Mouse (Mus musculus) embryonic facial prominence, embryonic 12.5 days (tissue): ENCODE data around the gene Slc6a4. TPM values are rescaled to one million over a fixed set of nuclear protein-coding genes. Genes with fewer than 3 reads are reported as not detected.
A peak's percentile ranks its signal among the peaks of the same experiment; 100 is the strongest.

Source experiments
- ATAC-seq: fragments of 200-750 bp; cut with Nextera tagmentation; 2 replicates; pipeline ENCODE4 v1.8.0; 2017; ENCODE audit not compliant: insufficient number of reproducible peaks, insufficient read depth, low FRiP score, low TSS enrichment
- H3K27ac ChIP-seq: fragments of 300-500 bp; sonication (generic); 2 replicates; pipeline ENCODE4 v1.5.1; 2016; ENCODE audit warnings: mild to moderate bottlenecking
- H3K27me3 ChIP-seq: fragments of 300-500 bp; sonication (generic); 2 replicates; pipeline ENCODE4 v1.6.1; 2016; ENCODE audit warnings: mild to moderate bottlenecking, moderate library complexity
- H3K36me3 ChIP-seq: fragments of 300-500 bp; sonication (generic); 2 replicates; pipeline ENCODE4 v1.6.1; 2016; ENCODE audit warnings: mild to moderate bottlenecking
- H3K4me1 ChIP-seq: fragments of 300-500 bp; sonication (generic); 2 replicates; pipeline ENCODE4 v1.6.1; 2016
- H3K4me2 ChIP-seq: fragments of 300-500 bp; sonication (generic); replicated peaks from 2 replicates; pipeline ENCODE4 v1.6.1; 2016; ENCODE audit warnings: mild to moderate bottlenecking, moderate library complexity
- H3K4me3 ChIP-seq: fragments of 300-500 bp; sonication (generic); 2 replicates; pipeline ENCODE4 v1.5.1; 2016; ENCODE audit warnings: mild to moderate bottlenecking
- H3K9ac ChIP-seq: fragments of 300-500 bp; sonication (generic); 2 replicates; pipeline ENCODE4 v1.6.1; 2016; ENCODE audit warnings: mild to moderate bottlenecking, moderate library complexity
- H3K9me3 ChIP-seq: fragments of 300-500 bp; sonication (generic); 2 replicates; pipeline ENCODE4 v1.6.1; 2016; ENCODE audit warnings: mild to moderate bottlenecking, moderate library complexity
- WGBS: fragments of 180-500 bp; shearing (Covaris S2); methylation state at CpG from one replicate; pipeline ENCODE4 v1.1.7; 2016; 5-methylcytosine and 5-hydroxymethylcytosine counted together
- microRNA counts: library from miRNA; unstranded; fragments of <30 nt; microRNA quantifications from one replicate; lab custom pipeline; 2017
- microRNA-seq: library from miRNA; unstranded; fragments of <30 nt; microRNA quantifications from one replicate; pipeline ENCODE4, GENCODE M21; 2017
- polyA plus RNA-seq: library from polyadenylated mRNA; unstranded; fragments of >200 nt; fragmentation: Nextera tagmentation; extraction: Ambion mirVana; gene quantifications from 2 replicates; pipeline ENCODE4 v1.2.1, GENCODE M21; 2016

Slc6a4 gene
- polyA plus RNA-seq, 1 experiment from 2014 or later = 0.75 TPM

DNA sequence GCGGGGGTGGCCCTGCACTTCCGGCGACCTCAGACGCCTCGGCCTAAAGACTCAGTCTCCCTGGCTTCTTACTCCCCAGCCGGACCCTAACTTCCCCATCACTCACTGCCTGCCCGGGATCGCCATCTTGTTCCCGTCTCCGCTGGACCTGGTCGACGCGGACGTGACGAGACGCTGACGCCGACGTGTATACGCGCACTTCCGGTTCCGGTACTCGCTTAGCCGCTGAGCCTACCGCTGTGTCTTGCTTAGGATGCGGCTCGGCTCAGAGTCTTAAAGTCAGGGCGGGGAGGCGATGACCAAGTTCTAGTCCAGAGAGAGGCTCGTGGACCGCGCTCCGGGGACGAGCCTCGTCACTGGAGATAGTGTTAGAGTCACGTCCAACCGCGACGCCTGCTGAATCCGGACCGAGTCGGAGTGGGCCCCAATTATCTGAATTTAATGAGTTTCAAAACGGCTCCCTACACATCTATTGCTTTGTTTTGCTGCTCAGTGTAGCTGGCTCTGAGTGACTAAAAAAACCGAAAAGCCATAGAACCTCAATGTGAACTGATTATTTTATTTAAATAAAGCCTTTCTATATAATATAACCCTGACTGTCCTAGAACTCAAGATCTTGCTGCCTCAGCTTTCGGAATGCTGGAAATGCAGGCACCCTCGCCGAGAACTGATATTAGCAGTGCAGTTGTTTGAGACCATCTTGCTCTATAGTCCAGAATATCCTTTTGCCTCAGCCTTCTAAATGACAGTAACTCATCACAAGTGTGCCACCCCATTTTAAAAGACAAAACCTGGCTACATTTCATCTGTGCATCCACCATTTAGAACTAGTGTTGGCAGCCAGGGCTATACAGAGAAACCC is 80.1 kb downstream of the Slc6a4 start, which contains the start of gene Nsrp1:
Nsrp1 (minus strand) TSS at position 163 of the 862 bp plus-strand sequence.
- Histone ChIP-seq H3K4me2 (peak within 1 kb of the TSS; percentile 90), H3K4me1 (no peaks in the 10 kb centered on the region), H3K9ac (peak within 1 kb of the TSS; percentile 86), H3K27ac (peak within 1 kb of the TSS; percentile 91), H3K9me3 (no peaks in the 10 kb centered on the region), H3K36me3 (peaks cover 22% of the 10 kb centered on the region), H3K4me3 (peak within 1 kb of the TSS; percentile 70), H3K27me3 (0 out of 2 replicates have a peak, but pooled peaks cover 3% of the 10 kb centered on the region)
- peak; percentile 93 for ATAC-seq
- whole genome bisulfite sequencing = 5% methylated on average over 48 of the region's 48 CpGs

DNA sequence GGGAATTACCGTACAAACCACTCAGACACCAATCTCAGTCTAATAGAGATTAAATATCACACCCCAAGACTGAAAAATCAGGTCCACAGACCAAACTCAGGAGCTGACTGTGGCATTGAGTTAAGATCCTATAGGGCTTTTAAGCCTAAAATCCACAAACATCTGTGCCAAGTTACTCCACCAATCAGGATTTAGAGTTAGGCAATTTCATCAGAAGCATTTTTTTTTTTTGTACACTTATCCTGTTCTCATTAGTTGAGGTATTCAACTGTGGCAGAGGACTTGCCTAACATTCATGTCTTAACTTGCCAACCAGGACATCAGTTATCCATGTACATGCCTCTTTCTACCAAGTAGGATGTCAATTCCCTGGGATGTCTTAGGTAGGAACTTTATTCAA is 81.0 kb downstream of the Slc6a4 start:
- H3K36me3 ChIP-seq = peaks cover 14% of the 10 kb centered on the region
- H3K4me3 ChIP-seq = no peak overlapping the region
- no peak overlapping the region for H3K4me2 ChIP-seq
- 95% methylated on average over 1 of the region's 1 CpGs for WGBS
- H3K4me1 ChIP-seq = no peaks in the 10 kb centered on the region
- no peaks in the 10 kb centered on the region for H3K9me3 ChIP-seq
- ATAC-seq = no peak
- no peak overlapping the region for H3K9ac ChIP-seq
- no peak overlapping the region for H3K27ac ChIP-seq
- 0 out of 2 replicates have a peak, but pooled peaks cover 3% of the 10 kb centered on the region for H3K27me3 ChIP-seq

MicroRNAs within 50 kb of the gene (microRNA counts, 519-probe panel; counts per million panel counts)
- microRNA mmu-miR-423-3p (lab: Ali Mortazavi, UCI) = 4,504 counts per million, percentile 82 among the panel's probes with 10 or more counts
- 3,665 counts per million, percentile 74 among the panel's probes with 10 or more counts for microRNA mmu-miR-423-5p (lab: Ali Mortazavi, UCI)

Small RNAs within 50 kb of the gene (microRNA-seq; reads per million reads assigned to microRNA genes)
- gene Mir423 = 4,817 reads per million, percentile 89 among the genes with 10 or more reads in this experiment

Other genes starting within 250 kb of the Slc6a4 start
- 24.3 and 26.8 TPM in 2 replicates for gene Gosr1, start 235.0 kb upstream of the Slc6a4 start, polyA plus RNA-seq
- gene Cpd, start 151.6 kb upstream of the Slc6a4 start, polyA plus RNA-seq = 15.0 and 15.2 TPM in 2 replicates
- not detected in 2 replicates for gene Tmigd1, start 96.4 kb upstream of the Slc6a4 start, polyA plus RNA-seq
- 186 and 195 TPM in 2 replicates for gene Blmh, start 73.8 kb upstream of the Slc6a4 start, polyA plus RNA-seq
- gene Nsrp1, start 79.8 kb downstream of the Slc6a4 start, polyA plus RNA-seq = 70.4 and 72.2 TPM in 2 replicates
- 0.32 and 0.38 TPM in 2 replicates for gene Efcab5, start 190.4 kb downstream of the Slc6a4 start, polyA plus RNA-seq
- gene Ssh2, start 217.7 kb downstream of the Slc6a4 start, polyA plus RNA-seq = 9.9 and 10.5 TPM in 2 replicates